Mouse (Mus musculus): ENCODE results near the gene Grm7.

DNA sequence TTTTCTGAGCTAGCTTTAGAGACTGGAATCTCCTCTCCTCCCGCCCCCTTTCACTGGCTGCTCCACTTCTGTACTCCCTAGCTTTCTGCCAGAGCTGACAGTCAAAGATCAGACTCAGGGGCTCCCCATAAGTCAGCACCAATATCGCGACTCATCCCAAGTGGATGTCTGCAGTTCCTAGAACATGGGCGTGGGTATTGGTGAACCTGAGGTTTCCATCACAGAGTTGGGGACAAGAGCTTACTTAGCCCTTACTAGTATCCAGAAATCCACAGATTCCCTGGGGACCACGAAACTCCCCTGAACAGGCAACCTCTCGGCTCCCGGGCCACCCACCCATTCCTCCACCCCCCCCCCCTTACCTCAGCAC, 355 bp upstream of the Grm7 start:
- TF ChIP-seq CTCF (IDR thresholded peaks at IDR 0.05; ENCODE audit: low read depth) (no peak), EP300 (IDR thresholded peaks at IDR 0.05; ENCODE audit: low read depth) (no peak)
